Mouse (Mus musculus): ENCODE data around the gene Bub3. TPM values are rescaled to one million over a fixed set of nuclear protein-coding genes. Genes with fewer than 3 reads are reported as not detected.

Gene Bub3
- total and polyA plus RNA-seq, 3 experiments = 168 to 321 (median 212) TPM

GRCm38 (mm10) chr7:131555301-131556081 lies 4.5 kb upstream of the Bub3 start:
- no peaks in the 10 kb centered on the region for H3K9me3 ChIP-seq (replicated peaks; ENCODE audit: insufficient read depth, low read length)
- no peak for DNase-seq (ENCODE audit: low read depth, low spot score)
- H3K36me3 ChIP-seq (ENCODE audit: control insufficient read depth in 1 of 2, insufficient read depth in 2 of 2, low read length in 2 of 2) = peaks cover 0 to 4% of the 10 kb centered on the region in 2 experiments; a peak in 2 of 4 replicates
- TF ChIP-seq SIN3A (IDR thresholded peaks at IDR 0.05; ENCODE audit: low read length) = no peak
- no peak for TF ChIP-seq POLR2AphosphoS5 (IDR thresholded peaks at IDR 0.05; ENCODE audit: borderline replicate concordance, low read depth, low read length)
- no peak for TF ChIP-seq E2F4 (IDR thresholded peaks at IDR 0.05; ENCODE audit: borderline replicate concordance, low read depth, low read length)
- no peak for TF ChIP-seq ZKSCAN1 (IDR thresholded peaks at IDR 0.05; ENCODE audit: low read depth, low read length)
- no peak for TF ChIP-seq BHLHE40 (IDR thresholded peaks at IDR 0.05; ENCODE audit: borderline replicate concordance, low read depth, low read length)
- no peak for TF ChIP-seq TBP (IDR thresholded peaks at IDR 0.05; ENCODE audit: low read depth, low read length)
- H3K4me1 ChIP-seq (ENCODE audit: control insufficient read depth in 1 of 2, insufficient read depth in 2 of 2, low read length in 2 of 2) = peaks cover 0 to 3% of the 10 kb centered on the region in 2 experiments; a peak in 2 of 4 replicates
- no peak overlapping the region; the same call in 1 of the 2 replicates for H3K9ac ChIP-seq (ENCODE audit: control insufficient read depth, low read depth, low read length, poor library complexity, severe bottlenecking)
- no peaks in the 10 kb centered on the region for H3K27me3 ChIP-seq (ENCODE audit: control insufficient read depth in 1 of 2, insufficient read depth in 2 of 2, low read length in 2 of 2)
- peaks cover 8% of the 10 kb centered on the region for H3K79me2 ChIP-seq (ENCODE audit: control insufficient read depth, insufficient read depth, low read length, poor library complexity)
- no peak overlapping the region for H3K27ac ChIP-seq (ENCODE audit: control insufficient read depth, low read depth, low read length)
- peak overlapping the region in 1 of 2 experiments; percentile 73; a peak in 2 of 4 replicates for H3K4me3 ChIP-seq (ENCODE audit: control insufficient read depth in 1 of 2, insufficient read depth in 1 of 2, low read depth in 2 of 2, low read length in 2 of 2)

- TF ChIP-seq POLR2A (IDR thresholded peaks at IDR 0.05; ENCODE audit: control insufficient read depth in 1 of 2, insufficient read depth in 1 of 2, low read depth in 1 of 2, low read length in 2 of 2, poor library complexity in 1 of 2) (no peak), GABPA (IDR thresholded peaks at IDR 0.05; ENCODE audit: low read depth, low read length) (no peak), ZC3H11A (IDR thresholded peaks at IDR 0.05; ENCODE audit: low read depth, low read length) (no peak), POLR2AphosphoS5 (IDR thresholded peaks at IDR 0.05; ENCODE audit: borderline replicate concordance, low read depth, low read length) (no peak), MYB (IDR thresholded peaks at IDR 0.05; ENCODE audit: low read depth, low read length) (no peak), NRF1 (IDR thresholded peaks at IDR 0.05; ENCODE audit: insufficient read depth, low read depth, low read length, poor library complexity, severe bottlenecking) (no peak), EP300 (IDR thresholded peaks at IDR 0.05; ENCODE audit: low read depth in 1 of 2, low read length in 2 of 2) (no peak), JUND (IDR thresholded peaks at IDR 0.05; ENCODE audit: low read depth, low read length) (no peak), KAT2A (conservative IDR thresholded peaks at IDR 0.05; ENCODE audit: low read depth, low read length) (no peak), SIN3A (IDR thresholded peaks at IDR 0.05; ENCODE audit: low read length) (no peak), ZMIZ1 (IDR thresholded peaks at IDR 0.05; ENCODE audit: low read depth, low read length) (no peak), UBTF (IDR thresholded peaks at IDR 0.05; ENCODE audit: borderline replicate concordance, insufficient read depth, low read depth, low read length) (no peak), TBP (IDR thresholded peaks at IDR 0.05; ENCODE audit: low read depth, low read length) (no peak), ZKSCAN1 (IDR thresholded peaks at IDR 0.05; ENCODE audit: low read depth, low read length) (no peak), USF2 (IDR thresholded peaks at IDR 0.05; ENCODE audit: borderline replicate concordance in 1 of 2, insufficient read depth in 1 of 2, low read depth in 1 of 2, low read length in 2 of 2) (no peak), ELF1 (IDR thresholded peaks at IDR 0.05; ENCODE audit: low read depth, low read length) (no peak)
- Histone ChIP-seq H3K27ac (ENCODE audit: control insufficient read depth, low read depth, low read length) (no peak overlapping the region), H3K79me2 (ENCODE audit: control insufficient read depth, insufficient read depth, low read length, poor library complexity) (peaks cover 14% of the 10 kb centered on the region), H3K4me1 (ENCODE audit: control insufficient read depth in 1 of 2, insufficient read depth in 2 of 2, low read length in 2 of 2) (peaks cover 0 to 3% of the 10 kb centered on the region in 2 experiments; a peak in 2 of 4 replicates), H3K9ac (ENCODE audit: control insufficient read depth, low read depth, low read length, poor library complexity, severe bottlenecking) (no peak overlapping the region), H3K27me3 (ENCODE audit: control insufficient read depth in 1 of 2, insufficient read depth in 2 of 2, low read length in 2 of 2) (no peaks in the 10 kb centered on the region), H3K9me3 (replicated peaks; ENCODE audit: insufficient read depth, low read length) (no peaks in the 10 kb centered on the region), H3K36me3 (ENCODE audit: control insufficient read depth in 1 of 2, insufficient read depth in 2 of 2, low read length in 2 of 2) (peaks cover 0 to 4% of the 10 kb centered on the region in 2 experiments; a peak in 2 of 4 replicates), H3K4me3 (ENCODE audit: control insufficient read depth in 1 of 2, insufficient read depth in 1 of 2, low read depth in 2 of 2, low read length in 2 of 2) (no peak overlapping the region)
- DNase-seq (ENCODE audit: low read depth, low spot score) = no peak
Observed at GRCm38 (mm10) chr7:131556116-131556515, 3.9 kb upstream of the Bub3 start.
